Mouse (Mus musculus) erythroblast, adult 5-6 weeks (primary cell): Measurements from ENCODE around the gene Apopt1. TPM values are rescaled to one million over a fixed set of nuclear protein-coding genes. Genes with fewer than 3 reads are reported as not detected.
"Not testable (repeated sequence)": the region's sequence is repeated elsewhere in the genome, so short reads cannot be mapped to it uniquely, and the experiment has no call there.

Source experiments
- ATAC-seq: replicated peaks from 2 replicates; pipeline ENCODE4 v1.8.0; 2016; ENCODE audit warnings: moderate number of reproducible peaks, mild to moderate bottlenecking, moderate TSS enrichment, inconsistent platforms; ENCODE audit not compliant: poor library complexity, low FRiP score, severe bottlenecking
- total RNA-seq, 2 experiments: library from RNA; stranded (forward) in 1 of 2; stranded (reverse) in 1 of 2; fragments of 150-400 nt in 1 of 2; fragments of 200-764, 138-1000 nt in 1 of 2; gene quantifications; 2 replicates each; pipeline versions ENCODE4 v1.2.3 to v1.2.4; 2015 to 2017; ENCODE audit warnings: low replicate concordance in 2 of 2

Apopt1 gene
- total RNA-seq, 2 experiments from 2014 or later = 5.8 to 10.6 TPM

DNA sequence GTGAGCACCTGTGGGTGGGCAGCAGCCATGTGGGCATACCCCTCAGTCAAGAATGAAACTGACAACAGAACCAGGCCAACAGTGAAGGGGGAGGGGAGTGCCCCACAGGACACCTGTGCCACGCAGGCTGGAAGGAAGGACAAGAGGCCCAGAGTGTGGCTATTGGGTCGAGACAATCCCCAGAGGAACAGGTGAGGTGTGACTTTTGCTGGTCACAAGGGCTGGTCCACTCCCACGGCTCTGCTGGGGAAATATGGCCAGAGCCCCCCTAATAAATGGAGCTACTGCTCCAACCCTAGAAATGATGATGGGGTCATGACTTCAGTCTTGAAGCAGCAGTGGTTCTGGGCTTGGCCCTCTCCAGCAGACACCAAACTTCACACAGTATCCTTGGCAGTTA lies 9.8 kb upstream of the Apopt1 start:
- no peak for ATAC-seq

DNA sequence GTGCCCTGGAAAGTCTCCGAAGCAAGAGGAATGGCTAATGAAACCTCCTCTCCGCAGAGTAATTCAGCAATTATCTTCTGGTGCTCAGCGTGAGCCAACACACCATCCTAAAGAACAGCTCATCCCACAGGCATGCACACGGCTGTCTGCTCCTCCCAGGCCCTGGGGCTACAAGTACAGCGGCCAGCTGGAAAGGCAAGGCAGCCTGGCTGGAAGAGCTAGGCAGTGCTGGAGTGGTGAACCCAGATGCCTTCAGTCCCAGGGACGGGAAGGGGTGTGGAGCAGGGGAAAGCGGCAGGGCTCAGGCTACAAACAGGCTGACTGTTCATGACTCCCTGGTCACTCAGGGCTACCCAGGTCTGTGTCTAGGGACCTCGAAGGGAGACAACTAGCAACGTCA lies 8.5 kb upstream of the Apopt1 start:
- 0 out of 2 replicates have a peak, but pooled peaks have one; percentile 42 for ATAC-seq

DNA sequence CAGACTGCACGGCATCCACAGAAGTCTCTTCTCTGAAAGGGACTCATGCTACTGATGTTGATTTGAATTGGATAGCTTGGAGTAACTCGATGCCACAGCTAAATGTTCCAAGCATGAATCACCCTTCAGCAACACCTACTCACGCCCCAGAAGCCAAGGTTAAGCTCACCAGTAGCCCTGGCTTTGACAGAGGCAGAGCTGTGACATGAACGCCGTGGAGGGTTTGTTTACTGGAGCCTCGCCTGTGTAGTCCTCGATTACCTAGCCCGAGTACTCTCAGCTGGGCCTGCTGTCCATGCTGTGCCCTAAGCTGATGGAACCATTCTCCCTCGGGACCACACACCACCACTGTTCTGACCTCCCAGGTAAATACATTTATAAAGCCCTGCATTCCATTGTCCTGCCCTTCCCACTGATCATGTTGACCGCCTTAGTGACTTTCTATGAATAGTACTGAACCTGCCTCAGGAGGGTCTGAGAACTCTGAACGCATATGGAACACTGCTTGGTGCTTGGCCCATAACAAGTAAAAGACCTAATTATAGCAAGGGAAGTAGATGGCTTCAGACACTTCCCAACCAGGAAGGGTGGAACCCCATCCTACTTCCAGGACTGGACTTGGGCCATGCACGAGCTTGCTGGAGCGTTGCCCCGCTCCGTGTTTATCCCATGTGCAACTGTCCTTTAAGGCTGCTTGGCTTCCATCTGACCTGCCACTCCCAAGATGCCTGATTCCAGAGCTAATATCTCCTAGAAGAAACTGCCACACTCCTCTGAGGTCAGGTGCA lies 7.7 kb upstream of the Apopt1 start:
- ATAC-seq = no peak

DNA sequence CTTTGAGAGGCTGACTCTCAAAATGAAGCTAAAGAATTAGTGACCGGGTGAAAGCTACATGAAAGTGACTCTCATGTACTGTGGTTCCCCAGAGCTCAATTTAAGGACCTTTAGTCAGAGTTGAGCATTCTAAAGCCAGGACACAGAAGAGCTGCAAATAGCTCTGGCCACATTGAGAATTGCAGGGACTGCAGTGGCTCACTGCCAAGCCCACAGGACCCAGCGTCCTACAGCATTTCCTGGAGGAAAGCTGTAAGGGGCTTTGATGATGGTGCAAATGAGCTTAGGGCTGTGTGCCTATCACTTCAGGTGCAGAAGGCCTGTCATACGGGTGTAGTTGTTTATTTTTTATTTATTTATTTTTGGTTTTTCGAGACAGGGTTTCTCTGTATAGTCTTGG lies 4.9 kb upstream of the Apopt1 start:
- ATAC-seq = no peak

DNA sequence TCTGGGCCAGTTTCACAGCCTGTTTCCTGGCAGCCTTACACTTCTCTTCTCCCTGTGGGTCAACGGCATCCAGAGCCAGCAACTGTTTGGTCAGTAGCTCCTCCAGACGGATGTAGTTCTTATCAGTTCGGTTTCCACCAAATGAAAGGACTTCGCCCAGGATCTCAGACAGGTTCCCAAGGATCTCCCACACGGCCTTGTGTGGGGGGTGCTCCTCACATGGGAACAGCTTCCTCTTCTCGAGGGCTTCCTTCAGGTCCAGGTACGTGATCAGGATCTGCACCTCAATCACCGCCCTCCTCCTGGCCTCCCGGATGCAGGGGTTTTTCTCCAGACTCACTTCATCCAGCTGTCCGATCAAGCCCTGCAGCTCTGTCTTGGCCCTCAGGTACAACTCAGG lies 3.0 kb upstream of the Apopt1 start:
- ATAC-seq = no peak

DNA sequence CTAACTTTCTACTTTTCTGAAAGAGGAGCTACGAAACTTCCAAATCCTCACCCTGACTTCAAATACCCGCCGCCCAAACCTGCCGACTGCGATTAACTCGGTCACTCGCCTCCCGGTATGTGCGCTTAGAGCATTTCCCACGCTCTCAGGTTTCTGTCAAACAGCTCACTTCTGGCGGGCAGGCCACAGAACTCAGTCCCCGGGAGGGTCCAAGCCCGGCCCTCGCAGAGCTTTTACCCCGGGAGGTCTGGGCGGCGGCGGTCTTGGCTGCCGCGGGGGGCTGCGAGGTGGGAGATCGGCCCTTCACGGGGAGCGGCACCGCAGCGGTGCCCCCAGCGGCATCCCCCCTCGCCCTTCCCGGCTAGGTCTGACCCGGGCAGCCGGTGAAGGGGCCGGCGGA lies 585 bp upstream of the Apopt1 start:
- ATAC-seq = 0 out of 2 replicates have a peak, but pooled peaks have one; percentile 9

DNA sequence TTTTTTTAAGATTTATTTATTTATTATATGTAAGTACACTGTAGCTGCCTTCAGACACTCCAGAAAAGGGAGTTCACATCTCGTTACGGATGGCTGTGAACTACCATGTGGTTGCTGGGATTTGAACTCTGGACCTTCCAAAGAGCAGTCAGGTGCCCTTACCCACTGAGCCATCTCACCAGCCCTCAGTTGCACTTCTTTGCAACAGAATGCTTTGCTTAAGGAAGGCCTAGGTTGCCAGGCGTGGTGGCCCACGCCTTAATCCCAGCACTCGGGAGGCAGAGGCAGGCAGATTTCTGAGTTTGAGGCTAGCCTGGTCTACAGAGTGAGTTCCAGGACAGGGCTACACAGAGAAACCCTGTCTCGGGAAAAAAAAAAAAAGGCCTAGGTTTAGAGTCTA lies 819 bp downstream of the Apopt1 start:
- ATAC-seq = not testable (repeated sequence)

DNA sequence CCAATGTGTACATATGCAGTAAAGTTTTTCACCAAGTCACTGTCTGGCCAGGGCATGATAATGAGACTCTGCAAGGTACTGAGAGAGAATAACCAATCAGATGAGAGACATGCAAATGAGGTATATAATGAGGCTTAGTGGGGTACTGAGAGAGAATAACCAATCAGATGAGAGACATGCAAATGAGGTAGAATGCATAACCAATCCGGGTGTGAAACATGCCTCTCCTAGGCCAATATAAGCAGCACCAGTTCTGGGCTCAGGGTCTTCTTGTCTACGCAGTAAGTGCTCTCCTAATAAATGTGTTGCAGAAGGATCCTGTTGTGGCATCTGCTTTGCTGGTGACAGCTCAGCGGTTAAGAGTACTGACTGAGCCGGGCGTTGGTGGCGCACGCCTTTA lies 3.4 kb downstream of the Apopt1 start:
- ATAC-seq = no peak

DNA sequence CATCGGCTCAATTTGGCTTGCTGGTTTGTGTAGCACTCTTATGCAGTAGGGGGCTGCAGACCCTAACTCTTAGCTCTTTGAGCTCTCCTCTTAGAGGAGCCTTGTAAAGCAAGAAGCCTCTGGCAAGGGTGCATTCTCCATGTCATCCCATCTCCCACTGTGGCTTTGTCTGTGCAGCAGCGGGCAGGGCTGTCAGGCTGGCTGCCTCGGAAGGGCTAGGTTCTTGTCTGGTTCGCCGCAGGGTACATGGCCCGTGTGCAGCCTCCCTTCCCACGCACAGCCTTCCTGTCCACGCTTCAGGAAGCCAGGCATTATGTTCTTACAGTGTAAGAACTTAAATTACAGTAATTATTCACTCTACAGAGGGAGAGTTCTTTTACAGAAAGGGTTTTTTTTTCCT lies 5.6 kb downstream of the Apopt1 start:
- no peak for ATAC-seq

DNA sequence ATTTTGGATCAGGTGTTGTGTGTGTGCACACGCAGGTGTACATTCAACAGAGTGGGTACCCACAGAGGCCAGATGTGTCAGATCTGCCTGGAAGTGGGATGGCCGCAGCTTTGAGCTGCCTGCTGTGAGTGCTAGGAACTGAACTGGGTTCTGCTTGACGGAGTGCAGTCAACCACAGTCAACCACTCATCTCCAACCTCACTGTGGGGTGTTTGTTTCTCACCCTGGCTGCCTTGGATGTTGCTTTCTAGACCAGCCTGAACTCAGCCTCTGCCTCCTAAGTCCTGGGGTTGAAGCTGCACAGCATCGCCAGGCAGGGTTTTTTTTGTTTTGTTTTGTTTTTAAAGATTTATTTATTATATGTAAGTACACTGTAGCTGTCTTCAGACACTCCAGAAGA lies 7.2 kb downstream of the Apopt1 start:
- no peak for ATAC-seq

DNA sequence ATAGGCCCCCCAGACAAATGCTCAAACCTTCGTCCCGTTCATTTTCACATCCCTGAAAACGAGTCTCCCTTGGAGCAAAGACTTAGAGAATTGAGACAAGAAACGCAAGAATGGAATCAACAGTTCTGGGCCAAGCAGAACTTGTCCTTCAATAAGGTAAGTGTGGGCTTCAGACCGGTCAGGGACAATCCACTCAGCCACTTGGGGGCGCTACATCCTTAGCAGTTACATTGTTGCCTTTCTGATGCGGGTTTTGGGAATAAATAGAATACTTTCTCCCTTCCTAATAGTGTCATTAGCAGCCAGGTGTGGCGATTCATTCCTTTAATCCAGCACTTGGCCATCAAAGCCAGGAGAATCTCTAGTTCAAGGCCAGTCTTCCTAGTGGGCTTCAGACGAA lies 9.6 kb downstream of the Apopt1 start:
- ATAC-seq = no peak

DNA sequence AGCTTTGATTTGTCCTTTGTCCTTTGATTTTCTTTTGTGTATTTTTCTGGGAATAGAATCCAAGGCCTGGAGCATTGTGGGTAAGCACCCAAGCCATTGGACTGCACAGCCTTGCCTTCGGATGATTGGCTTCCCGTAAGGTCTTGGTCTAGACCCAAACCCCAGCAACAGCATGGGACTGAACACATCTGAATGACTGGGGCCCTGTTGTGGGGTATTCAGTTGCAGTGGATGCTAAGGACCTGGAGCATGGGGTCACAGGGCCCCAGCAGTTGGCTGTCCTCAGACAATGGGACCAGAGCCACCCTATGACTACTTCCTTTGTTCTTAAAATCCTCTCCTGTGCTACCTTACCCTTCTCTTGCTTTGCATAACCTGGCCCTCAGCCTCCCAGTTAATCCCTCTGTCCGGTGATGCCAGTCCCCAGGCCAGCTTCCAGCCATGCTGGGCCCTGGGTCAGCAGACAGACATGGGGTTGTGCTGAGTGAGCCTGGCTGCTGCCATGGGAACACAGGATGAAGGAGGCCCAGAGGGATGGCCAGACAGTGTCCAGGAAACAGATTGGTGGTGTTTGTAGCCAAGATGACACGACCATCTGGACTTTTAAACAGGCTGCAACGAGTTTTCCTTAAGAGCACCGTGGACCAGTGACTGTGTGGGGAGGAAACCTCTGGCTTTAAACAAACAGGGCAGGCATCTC lies 11.7 kb downstream of the Apopt1 start:
- no peak for ATAC-seq

DNA sequence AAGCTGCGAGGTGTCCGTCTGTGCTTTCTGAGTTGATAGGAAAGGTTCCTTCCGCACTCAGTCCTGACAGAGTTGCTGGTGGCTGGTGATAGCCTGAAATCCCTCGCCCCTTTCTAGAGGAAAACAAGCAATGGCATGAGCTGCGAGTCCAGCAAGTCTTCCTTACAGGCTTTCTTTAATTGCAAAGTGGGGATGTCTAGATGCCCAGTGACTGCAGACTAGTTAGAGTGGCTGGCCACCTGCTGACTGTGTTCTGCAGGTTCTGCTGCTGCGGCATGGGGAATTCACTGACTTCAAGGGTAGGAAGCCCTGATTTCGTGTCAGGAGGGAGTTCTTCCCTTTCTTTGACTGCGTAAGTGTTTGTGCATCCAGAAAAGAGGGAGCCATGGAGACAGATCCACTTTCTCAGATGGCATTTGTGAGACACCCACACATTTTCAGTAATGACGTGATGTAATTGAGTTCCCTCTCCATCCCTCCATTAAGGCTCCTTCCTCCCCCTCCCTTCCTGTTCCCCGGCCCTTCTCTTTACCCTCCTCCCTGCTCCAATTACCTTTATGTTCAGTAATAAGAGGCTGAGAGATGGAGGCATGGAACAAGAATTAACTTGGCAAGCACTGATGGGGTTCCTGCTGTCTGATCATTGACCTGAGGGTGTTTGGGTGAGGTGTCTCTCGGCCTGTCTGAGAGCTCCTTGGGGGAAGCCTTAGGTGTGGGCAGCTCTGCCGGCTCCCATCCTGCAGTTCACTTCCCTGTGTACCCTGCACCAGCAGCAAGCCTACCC lies 12.5 kb downstream of the Apopt1 start:
- no peak for ATAC-seq

DNA sequence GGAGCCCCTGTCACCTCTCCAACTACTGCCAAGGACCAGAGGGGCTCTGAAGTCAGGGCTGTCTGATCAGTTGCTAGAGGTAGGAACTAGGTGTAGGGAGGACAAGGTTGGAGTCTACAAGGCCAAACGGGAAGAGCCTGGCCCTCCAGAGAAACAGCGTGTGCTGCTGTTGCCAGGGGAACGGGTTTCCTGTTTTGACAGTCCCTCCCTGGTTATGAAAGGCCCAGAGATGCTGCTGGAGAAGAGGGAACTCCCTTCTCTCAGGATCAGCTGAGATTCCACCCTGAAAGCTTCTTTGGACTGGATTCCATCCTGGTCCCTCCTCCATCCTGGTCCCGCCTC lies 13.0 kb downstream of the Apopt1 start:
- no peak for ATAC-seq

DNA sequence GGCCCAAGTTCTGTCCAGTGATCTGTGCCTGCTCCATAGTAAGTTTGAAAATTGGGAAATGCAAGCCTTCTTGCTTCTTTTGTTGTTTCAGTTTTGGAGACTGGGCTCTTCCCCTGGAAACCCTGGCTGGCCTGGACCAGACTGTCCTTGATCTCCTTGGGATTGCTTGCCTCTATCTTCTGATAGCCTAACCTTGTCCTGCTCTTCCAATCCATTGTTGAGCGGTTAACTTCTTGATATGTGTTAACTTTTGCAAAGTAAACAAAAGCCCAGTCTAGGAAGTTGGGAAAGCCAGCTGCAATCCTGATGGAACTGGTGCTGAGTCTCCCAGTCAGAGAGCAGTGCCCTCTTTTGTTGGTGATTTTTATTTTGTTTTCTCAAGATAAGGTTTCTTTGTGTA lies 14.9 kb downstream of the Apopt1 start:
- ATAC-seq = no peak

DNA sequence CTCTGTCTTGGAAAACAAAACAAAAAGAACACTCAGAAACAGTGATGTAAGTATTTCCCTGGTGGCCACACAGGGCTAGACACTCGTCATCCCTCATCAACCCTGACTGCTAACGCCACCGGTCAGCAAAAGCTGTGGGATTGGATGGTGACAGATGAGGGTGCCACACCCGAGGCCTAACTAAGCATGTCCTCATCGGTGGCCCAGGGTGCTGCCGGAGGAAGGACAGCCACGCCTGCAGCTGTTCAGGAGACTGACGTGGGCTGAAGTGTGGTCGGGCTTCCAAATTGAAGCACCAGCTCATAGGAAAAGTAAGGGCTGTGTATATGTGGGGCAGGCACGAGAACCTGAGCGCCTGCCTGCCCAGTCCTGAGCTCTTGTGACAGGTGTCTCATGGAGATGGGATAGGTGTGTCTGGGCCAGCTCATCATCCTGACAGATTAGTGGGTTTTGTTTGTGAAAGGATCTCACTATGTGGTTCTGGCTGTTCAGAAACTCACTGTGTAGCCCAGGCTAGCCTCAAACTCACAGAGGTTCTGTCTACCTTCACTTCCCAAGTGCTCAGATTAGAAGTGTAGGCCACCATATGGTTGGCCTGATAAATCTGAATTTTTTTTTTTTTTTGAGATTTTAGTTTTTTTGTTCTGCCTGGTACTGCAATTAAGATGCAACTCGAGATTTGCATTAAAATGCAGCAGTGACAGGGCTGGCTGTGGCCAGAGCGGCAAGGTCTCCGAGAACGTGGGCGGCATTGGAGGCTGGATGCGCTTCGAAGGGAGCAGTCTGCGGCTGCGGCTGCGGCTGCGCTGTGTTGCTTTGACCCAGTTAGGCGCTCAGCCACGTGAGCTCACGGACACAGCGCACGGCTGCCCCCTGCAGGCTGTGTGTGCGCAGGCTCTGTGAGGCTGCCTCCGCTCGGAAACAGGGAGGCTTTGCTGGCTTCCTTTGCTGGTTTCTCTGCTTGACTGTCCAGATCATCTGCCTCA lies 19.1 kb downstream of the Apopt1 start:
- peak; percentile 92 for ATAC-seq

DNA sequence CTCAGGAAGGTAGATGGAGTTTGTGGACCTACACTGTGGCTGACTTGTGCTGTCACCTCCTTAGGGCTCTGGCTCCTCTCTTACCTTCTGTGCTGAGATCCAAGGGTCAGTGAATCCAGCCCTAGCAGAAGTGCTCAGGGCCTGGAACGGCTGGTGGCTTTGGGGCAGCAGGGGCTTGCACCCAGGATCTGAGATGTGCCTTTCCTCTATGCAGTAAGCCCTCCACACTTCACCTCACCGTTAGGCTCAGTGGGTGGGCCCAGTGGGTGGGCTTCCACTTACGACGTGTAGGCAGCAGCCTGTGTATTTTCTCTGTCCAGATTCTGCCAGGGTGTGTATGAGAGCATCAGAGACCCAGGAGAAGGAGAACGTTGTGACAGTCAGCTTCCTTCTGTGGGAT lies 19.9 kb downstream of the Apopt1 start:
- peak; percentile 40 for ATAC-seq

DNA sequence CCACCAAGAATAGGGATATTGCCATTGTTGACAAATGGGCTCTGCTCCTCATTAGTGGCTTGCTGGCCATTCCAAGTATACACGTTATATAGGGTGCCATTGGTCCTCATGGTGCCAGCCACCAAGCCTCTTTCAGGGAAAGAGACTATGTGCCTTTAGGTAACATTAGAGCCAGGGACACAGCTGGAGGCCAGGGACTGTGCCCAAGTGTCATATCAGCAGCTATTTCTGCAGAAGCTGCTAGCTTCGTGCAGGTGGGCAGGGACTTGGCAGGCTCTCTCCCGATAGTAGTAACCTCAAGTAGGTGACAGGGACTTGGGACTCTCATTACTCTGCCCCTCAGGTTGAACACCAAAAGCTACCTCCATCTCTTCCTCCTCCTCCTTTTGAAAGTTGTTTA lies 21.9 kb downstream of the Apopt1 start:
- no peak for ATAC-seq

DNA sequence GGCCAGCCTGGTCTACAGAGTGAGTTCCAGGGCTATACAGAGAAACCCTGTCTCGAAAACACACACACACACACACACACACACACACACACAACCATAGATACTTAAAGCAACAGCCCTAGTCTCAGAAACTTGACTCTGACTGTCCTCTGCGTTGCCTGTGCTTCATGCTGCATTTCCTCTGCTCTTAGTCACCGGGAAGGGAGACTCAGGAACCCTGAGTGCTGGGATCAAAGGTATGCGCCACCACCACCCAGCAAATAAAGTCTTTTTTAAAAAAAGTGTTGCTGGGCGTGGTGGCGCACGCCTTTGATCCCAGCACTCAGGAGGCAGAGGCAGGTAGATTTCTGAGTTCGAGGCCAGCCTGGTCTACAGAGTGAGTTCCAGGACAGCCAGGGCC lies 23.6 kb downstream of the Apopt1 start:
- not testable (repeated sequence) for ATAC-seq

DNA sequence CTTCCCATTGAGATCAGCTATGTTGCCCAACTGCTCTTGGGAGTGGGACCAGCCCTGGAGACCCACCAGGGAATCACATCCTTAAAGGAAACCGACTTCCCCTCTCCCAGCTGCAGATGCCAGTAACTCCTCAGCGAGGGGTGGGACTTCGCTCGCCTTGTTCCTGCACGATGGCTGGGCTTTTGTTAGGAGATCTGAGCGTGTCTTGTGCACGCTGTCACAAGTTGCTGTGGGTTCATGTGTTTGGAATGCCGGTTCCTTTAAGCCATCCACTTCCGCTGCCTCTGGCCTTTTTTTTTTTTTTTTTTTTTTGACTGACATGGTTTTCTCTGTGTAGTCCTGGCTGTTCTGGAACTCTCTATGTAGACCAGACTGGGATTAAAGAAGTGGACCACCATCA lies 24.3 kb downstream of the Apopt1 start:
- no peak for ATAC-seq
